Mouse (Mus musculus) brain, embryonic 18.5 days (tissue): ENCODE results near the gene Fam193a.

ENCODE experiments used
- DNase-seq: peaks from one replicate; pipeline ENCODE4 v3.0.0-alpha.2; 2012; ENCODE audit warnings: low read depth, low spot score

Fam193a gene

DNA sequence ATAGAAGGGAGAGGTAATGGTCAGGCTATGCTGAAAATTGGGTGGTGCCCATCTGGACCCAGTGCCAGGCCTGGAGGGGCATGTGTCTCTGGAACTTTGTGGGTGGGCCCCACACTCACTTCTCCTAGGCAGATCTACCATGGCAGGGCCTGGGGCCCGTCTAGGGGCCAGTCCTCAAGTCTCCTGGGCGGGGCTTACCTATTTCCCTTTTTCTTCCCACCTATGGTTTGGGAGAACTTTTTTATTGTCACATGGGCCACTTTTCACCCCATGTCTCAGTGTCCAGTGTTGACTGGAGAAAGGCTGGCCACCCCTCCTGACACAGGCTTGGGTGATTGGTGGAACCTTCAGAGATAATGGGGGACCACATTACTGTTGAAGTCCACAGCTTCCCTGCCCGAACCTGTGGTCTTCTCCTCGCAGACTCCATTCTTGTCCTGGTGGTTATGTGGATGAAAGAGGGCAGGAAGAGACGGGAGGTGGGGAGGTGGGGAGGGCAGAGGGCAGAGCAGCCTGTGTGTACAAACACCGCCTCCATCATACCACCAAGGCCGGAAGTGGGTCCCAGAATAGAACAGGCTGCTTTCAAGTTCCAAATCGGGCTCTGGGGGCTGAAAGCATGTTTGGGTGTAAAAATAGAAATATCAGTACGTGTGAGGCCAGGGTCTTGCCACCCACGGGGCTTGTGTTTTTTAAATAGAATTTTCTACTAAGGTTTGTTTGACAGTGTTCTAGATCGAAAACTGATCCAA lies 150.9 kb downstream of the Fam193a start:
- DNase-seq: no peak

DNA sequence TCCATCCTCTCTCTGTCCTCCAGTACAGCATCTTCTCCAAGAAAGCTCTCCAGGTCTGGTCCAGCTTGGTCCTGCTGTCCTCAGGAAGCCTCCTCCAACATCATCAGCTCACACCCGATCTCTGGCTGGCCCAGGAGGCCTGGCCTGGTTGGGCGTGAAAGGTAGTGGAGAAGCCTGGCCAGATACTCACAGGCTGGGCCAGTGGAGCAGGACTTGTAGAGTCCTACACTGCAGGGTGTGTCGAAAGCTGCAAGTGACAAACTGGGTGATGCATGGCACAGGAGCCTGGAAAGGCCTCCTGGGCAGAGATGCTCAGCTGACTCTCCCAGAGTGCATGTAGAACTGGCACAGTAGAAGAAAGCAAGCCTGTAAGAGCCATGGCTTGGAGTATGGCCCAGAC lies 151.6 kb downstream of the Fam193a start:
- no peak for DNase-seq

- no peak for DNase-seq
Measured at GRCm38 (mm10) chr5:34523958-34524485, 154.3 kb downstream of the Fam193a start.

- no peak for DNase-seq
Measured at GRCm38 (mm10) chr5:34524511-34524910, 154.8 kb downstream of the Fam193a start.

DNA sequence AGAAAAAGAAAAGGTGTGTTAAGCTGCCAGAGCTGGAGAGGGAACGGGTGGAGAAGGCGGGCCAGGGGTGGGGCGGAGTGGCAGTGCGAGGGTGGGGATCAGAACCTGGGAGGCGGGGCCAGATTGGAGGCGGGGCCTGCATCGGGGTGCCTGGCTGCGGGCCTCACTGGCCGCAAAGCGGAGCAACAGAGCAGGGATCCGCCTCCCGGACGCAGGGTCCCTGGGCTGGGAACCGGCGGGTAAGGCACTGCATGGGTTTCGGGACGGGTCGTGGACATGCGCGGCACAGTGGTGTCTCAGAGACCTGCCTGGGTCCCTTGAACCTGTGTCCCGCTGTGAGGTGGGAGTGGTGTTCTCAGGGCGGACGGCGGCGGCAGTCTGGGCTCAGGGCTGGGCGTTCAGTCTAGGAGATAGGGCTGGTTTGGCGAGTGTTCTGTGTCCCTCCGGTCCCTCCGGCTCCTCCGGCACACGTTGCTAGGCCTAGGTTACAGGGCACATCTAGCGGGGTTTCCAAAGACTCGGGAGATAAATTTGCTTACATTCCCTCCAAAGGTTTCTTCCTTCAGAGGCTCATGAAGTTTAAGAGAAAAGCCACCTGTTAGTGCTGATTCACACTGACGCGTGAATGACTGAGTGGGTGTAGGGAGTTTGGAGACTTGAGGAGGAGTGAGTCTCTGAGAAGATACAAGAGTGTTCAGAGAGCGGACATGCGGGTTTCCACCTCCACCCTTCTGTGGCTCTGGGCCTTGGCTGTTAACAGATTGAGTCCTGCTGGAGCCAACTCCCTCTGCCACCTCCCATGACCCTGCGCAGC lies 156.1 kb downstream of the Fam193a start, which contains the start of gene Sh3bp2:
Gene Sh3bp2, plus strand, starts transcription at position 176 of the 814 bp plus-strand sequence.
- no peak for DNase-seq

DNA sequence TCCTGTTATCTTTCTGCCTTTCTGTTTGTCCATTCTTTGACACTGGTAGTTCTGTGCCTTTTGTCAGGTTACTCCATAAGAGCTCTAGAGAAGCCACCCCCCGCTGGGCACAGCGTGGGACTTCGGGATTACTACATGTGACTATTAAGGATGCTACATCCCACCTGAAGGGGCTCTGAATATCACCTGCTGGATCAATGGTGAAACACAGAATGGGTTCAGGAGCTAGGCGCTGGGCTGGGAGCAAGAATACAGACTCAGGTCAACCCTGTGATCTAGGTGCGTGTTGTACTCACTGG lies 156.7 kb downstream of the Fam193a start:
- no peak for DNase-seq

- DNase-seq: no peak
Measured at GRCm38 (mm10) chr5:34527352-34527751, 157.6 kb downstream of the Fam193a start.

- no peak for DNase-seq
Measured at GRCm38 (mm10) chr5:34528724-34529123, 159.0 kb downstream of the Fam193a start.

- no peak for DNase-seq
Measured at GRCm38 (mm10) chr5:34530116-34530515, 160.4 kb downstream of the Fam193a start.

- DNase-seq: no peak
Measured at GRCm38 (mm10) chr5:34530687-34531086, 161.0 kb downstream of the Fam193a start.

- no peak for DNase-seq
Measured at GRCm38 (mm10) chr5:34533066-34533465, 163.3 kb downstream of the Fam193a start.

GRCm38 (mm10) chr5:34533820-34534219 lies 164.1 kb downstream of the Fam193a start:
- no peak for DNase-seq

GRCm38 (mm10) chr5:34534776-34535581 lies 165.2 kb downstream of the Fam193a start:
- no peak for DNase-seq

GRCm38 (mm10) chr5:34535831-34536230 lies 166.1 kb downstream of the Fam193a start:
- DNase-seq: no peak
